Mouse (Mus musculus): ENCODE data around the gene Hmgb1. TPM values are rescaled to one million over a fixed set of nuclear protein-coding genes. Genes with fewer than 3 reads are reported as not detected.

The Hmgb1 gene
- total RNA-seq, 2 experiments from 2014 or later: 127 to 133 TPM

DNA sequence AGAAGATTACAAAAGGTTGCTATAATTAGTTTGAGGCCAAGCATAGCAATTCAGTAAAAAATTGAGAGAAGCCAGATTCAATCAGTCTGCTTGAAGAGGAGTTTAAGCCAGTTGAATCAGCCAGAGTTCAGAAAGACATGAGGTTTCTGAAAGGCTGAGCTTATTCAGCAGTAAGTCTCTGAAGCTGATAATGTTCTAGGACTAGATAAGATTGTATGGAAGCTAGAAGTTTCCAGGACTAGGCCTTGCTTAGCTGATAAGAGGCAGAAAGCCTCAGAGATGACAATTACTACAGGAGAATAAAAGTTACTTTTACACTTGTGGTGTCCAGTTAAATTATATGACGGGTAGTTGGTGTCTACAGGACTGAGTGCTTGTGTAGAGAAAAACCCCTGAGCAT lies 5.9 kb upstream of the Hmgb1 start:
- no peak for DNase-seq (ENCODE audit: low spot score in 2 of 2)

DNA sequence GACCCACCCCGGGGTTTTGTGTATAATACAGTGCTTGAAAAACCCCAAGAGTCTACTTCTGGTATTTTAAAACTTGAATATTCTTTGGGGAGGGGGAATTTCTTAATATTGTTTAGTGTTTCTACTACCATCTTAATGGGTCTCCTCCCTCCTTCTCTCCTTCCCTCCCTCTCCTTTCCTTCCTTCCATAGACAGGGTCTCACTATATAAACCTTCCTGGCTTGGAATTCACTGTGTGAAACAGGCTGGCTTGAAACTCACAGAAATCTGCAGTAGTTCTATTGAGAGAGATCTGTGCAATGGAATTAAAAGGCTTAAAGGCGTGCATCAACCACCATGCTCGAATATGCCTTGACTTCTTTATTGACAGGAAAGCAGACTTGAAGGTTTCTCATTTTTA lies 1.5 kb upstream of the Hmgb1 start:
- no peak for DNase-seq (ENCODE audit: low spot score in 2 of 2)

DNA sequence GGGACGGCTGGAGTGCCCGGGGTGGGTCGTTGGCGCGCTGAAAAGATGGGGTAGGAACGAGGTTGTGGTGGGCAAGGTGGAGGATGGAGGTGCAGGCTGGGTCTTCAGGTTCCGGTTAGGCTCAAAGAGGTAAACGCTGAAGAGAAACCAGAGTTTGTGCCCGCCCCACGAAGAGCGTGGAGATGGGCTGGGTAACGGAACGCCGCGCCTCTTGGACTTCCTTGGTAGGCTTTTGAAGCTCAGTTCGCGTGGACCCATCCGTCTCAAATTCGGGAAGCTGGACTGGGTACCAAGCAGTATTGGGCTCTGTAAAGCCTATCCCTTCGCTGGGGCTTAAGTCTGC lies 526 bp upstream of the Hmgb1 start:
- peak in 1 of 2 experiments; percentile 51 for DNase-seq (ENCODE audit: low spot score in 2 of 2)

DNA sequence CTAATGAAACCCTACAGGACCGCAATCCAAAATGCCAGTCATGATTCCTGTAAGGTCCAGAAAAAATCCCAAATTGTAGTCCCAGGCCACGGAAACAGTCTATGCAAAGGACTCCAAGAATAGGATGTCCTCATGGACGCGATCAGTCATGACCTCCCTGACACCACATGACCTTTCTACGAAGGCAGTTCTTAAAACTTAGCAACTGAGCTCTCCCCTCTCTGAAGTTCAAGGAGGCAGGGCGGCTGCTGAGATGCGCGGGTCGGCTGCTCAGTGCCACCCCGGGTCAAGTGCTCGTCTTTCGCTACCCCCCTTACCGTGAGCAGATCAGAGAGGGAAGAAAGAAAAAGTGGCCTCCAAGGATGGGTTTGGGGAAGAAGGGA lies 577 bp downstream of the Hmgb1 start:
- no peak for DNase-seq (ENCODE audit: low spot score in 2 of 2)

DNA sequence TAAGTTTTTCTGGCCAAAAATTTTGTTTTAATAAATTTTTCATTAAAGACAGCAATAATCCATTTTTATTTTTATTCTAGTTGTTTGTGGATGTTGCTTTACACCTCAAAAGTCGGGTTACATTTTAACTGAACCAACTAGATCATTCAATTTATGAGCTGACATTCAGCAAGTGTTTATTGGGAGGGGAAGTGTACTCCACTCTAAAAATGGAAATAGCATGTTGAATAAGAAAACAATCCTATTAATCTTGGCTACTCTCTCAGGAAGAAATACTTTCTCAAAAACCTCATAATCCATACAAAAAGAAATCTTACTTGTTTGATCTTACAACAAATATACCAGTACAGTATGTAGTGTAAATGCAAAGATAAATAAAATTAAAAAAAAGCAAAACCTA lies 1.2 kb downstream of the Hmgb1 start:
- DNase-seq (ENCODE audit: low spot score in 2 of 2): no peak

DNA sequence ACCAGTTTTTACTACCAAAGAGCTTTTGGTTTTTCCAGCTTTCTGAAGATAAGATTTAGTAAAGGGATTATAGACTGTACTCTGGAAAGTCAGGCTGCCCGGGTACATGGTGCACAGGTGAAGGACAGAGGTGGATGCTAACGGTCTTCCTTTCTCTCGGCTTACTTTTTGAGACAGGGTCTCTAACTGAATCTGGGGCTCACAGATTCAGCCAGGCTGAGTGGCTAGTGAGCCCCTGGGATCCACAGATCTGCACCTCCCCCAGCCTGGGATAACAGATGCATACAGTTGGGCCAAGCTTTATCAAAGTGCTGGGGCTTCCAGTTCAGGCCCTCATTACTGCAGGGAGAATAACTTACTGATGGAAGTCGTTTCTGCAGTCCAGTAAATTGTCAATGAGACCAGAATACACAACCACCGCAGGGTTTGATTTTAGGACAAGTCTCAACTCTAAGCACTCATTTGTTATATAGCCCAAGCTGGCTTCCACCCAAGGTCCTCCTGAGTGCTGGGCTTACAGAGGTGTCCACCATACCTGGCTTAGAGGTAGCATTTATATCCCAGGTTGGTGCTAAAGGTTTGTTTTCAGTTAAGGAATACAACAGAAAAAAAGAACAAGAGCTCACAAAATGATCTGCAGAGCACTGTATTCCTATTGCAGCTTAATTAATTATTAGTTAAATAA lies 2.0 kb downstream of the Hmgb1 start:
- DNase-seq (ENCODE audit: low spot score in 2 of 2): no peak

DNA sequence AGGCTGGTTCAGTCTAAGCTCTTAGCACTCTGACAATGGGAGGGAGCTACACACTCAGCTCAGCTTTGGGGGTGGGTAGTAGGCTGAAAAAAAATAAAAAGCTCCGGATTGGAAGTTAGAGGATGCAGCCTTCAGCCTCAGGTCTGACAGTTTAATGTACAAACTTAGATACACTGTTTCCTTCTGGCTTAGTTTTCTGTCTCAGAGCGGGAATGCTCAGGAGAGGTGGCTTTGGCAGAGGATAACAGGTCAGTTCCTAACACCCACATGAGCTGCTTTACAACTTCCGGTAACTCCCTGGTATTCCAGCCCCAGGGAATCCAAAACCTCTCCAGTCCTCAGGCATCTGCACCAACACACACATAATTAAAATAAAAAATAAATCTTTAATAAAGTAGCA lies 4.5 kb downstream of the Hmgb1 start:
- DNase-seq (ENCODE audit: low spot score in 2 of 2): no peak

DNA sequence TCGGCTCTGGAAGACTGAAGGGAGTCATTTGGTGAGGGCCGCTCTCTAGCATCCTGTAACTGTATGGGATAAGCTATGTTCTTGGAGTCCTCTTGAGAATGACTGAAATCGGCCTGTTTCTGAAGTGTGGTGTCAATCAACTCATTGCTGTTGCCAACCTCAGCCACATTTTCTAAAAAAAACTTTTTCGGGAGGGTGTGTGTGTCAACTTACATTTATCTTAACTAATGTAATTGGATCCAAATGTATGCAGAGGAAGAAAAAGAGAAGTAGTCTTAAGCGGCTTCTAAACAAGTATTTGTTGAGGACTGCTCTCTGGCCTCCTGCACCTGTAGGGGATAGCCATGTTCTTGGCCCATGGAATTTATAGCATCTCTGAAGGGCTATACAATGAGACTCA lies 6.2 kb downstream of the Hmgb1 start:
- DNase-seq (ENCODE audit: low spot score in 2 of 2): no peak

DNA sequence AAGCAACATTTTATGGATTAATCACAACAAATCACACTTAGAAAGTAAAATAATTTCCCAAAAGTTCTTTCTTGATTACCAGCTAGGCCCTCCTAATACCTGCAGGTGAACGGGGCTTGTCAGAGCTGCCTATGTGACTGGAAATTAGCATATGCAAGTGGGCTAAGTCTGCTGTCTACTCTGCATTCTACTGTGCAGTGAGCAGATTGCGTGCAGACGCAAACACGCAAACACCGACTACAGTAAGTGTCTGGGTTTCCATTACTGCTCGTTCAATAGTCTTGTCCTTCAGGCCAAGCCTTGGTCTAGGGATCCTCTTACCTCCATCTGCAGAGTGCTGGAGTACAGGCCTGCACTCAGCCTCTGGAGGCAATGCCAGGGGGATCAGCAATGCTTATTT lies 8.6 kb downstream of the Hmgb1 start:
- no peak for DNase-seq (ENCODE audit: low spot score in 2 of 2)

DNA sequence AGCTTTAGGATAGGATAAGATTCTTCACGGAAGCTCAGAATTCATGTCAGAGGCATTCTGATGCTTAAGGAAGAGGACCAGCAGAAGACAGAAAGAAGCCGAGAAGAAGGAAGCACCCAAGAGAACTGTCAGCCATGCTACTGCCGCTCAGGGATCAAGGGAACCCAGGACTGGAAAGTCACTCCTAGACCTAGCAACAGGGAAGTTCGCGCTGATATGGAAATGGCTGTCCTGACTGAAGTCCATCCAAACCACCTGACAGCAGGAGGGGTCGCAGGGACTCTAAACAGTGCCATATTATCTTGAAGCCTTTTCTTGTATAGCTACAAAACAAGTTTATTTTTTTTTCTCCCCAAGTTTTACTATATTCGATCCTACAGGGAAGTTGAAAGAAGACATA lies 9.8 kb downstream of the Hmgb1 start:
- DNase-seq (ENCODE audit: low spot score in 2 of 2): no peak

DNA sequence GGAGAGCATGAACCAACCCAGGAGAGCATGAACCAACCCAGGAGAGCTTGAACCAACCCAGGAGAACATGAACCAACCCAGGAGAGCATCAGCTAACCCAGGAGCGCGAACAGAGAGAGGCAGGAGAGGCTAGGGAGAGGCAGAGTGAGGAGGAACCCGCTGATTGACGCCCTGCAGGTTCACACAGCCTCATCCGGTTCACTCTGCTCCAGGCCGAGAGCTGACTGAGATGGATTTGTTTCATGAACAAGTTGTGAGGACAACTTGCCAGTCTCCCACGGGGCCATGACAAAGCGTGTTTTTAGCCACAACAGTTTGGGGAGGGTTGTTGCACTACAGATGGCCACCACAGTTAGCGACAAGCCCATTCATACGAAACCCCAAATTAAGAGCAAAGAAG lies 12.0 kb downstream of the Hmgb1 start:
- DNase-seq (ENCODE audit: low spot score in 2 of 2): no peak

DNA sequence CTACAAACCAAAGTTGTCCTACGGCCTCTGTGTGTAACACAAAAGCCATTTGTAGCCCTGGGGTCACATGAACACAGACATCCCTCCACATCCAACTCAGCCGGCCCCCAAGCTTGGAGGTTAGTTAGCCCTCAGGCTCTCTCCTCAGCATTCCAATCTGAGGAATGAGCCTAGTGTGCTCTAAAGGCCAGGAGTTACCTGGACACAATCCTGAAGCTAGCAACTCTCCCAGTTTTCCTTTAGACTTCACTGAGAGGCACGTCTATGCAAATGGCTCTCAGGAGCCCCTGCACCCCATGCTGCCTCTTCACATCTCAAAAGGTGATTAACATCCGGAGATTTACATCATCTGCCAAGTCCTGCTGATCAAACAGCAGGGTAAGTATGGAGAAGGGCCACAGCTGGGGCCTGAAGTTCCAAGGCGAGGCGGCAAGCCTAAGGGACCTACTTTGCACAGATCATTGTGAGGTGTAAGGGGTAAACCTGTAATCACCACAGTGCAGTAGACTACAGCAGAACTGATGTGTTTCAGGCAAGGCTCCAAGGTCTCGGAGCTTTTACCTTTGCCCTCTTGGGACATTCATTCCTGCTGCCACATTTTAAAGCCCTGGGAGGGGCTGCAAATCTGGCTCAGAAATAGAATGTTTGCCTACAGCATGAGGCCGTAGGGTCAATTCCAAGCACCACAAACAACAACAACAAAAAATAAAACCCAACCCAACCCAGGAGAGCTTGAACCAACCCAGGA lies 13.3 kb downstream of the Hmgb1 start:
- DNase-seq (ENCODE audit: low spot score in 2 of 2): no peak

DNA sequence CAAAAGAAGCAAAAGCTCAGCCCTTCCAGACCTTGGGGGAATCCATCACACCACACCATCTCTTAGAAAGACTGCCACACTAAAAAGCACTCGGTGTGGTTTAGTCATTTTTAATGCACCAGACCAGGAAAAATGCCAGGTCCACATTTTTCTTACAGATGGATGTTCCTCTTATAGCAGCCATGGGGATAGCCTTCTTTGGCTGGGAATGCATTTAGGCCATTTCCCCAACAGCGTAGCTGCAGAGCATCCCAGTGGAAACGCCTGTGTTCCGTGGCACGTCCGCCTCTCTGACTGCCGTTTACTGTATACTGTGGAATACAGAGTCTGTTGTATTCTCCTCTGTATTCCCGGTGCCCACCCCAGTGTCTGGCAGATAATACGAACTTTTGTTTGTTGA lies 15.5 kb downstream of the Hmgb1 start:
- peak in 1 of 2 experiments; percentile 20 for DNase-seq (ENCODE audit: low spot score in 2 of 2)

DNA sequence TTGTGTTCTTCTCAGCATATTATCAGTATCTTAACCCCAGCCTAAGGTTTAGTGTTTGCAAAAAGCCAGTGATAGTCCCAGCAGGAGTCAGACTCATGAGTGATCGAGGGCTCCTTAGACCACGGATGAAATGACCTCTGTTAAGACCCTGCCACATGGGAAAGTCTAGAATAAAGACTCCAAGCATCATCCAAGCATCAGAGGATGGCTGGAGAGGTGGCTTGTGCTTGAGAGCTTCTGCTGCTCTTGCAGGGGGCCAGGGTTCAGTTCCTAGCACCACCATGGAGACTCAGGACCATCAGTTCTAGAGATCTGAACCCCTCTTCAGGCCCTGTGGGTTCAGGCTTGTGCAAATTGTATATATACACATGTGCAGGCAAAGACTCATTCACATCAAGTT lies 16.2 kb downstream of the Hmgb1 start:
- DNase-seq (ENCODE audit: low spot score in 2 of 2): no peak

DNA sequence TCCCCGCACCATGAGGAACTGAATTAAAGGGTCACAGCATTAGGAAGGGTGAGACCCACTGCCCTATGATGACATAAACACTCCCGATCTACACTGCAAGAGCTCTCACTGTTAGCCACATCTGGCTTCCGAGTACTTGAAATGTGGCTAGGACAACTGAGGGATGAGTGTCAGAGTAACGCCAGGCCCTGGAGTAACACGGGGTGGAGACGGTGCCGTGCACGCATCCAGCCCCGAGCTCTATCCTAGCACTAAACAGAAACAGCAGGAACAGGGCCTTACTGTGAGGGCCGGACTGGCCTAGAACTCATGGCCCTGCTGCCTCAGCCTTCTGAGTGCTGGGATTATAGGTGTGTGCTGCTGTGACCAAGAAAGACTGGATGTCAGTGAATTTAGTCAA lies 18.3 kb downstream of the Hmgb1 start:
- no peak for DNase-seq (ENCODE audit: low spot score in 2 of 2)

DNA sequence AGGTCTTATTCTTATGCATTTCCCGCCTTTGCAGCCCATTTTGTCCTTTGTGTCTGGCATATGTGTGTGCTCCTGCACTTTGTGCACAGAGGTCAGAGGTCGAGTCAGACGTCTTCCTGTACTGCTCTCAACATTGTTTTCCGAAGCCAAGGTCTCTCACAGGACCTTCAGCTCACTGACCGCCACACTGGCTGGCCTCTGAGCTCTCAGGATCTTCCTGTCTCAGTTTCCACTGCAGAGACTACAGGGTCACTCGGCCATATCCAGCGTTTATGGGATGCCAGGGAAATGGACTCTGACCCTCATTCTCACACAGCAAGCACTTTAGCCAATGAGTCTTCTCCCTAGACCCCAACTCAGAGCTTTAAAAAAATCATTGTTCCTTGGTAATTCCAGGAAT lies 19.4 kb downstream of the Hmgb1 start:
- no peak for DNase-seq (ENCODE audit: low spot score in 2 of 2)

DNA sequence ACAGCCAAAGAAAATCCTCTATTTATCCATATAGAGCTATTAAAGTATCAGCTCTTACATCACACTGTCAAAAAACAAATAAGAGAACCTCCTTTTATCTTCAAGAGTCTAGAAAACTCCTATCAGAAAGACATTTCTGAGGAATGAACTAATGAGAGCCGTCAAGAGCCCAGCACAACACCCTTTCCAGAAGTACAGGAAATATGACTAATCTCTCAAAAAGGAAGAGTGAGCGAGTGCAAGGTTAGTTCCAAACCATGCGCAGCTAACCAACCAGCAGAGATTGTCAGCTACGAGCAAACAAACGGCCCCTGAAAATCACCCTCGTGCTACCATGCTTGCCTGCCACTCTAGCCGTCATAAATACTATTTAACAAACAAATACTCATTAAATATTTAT lies 21.4 kb downstream of the Hmgb1 start:
- no peak for DNase-seq (ENCODE audit: low spot score in 2 of 2)

DNA sequence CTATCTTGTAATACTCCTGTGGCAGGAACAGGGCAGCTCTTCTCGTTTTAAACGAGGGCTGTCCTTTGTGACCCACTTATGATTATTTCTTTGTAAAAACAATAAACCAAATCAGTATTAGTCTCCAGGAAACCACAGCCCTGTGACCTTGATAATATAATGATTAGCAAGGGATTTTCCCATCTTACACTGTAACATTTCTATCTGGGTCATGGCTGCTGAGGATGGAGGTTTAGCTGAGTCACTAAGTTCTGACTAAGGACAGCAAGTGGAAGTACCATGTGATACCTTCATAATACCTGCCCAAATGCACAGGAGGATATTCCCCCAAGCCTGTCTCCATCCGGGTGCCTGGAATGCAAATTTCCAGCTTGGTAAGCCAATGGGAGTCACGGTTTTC lies 23.8 kb downstream of the Hmgb1 start:
- DNase-seq (ENCODE audit: low spot score in 2 of 2): no peak

DNA sequence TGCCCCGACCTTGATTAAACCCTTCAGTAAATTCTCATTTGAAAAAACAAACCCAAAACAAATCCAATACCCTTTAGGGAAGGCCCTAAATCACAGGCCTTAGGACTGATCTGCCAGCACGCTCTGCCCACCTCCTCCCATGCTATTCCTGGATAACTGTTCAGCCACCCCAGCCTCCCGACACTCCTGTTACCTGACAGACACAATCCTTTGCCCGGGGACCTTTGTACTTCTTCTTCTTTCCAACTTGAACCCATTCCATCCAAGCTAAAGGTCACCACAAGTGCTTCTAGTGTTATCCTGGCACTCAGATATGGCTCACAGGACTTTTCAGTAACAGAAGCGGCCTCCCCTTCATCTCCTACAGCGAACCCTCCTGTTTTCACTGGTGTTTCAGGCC lies 25.3 kb downstream of the Hmgb1 start:
- DNase-seq (ENCODE audit: low spot score in 2 of 2): no peak

DNA sequence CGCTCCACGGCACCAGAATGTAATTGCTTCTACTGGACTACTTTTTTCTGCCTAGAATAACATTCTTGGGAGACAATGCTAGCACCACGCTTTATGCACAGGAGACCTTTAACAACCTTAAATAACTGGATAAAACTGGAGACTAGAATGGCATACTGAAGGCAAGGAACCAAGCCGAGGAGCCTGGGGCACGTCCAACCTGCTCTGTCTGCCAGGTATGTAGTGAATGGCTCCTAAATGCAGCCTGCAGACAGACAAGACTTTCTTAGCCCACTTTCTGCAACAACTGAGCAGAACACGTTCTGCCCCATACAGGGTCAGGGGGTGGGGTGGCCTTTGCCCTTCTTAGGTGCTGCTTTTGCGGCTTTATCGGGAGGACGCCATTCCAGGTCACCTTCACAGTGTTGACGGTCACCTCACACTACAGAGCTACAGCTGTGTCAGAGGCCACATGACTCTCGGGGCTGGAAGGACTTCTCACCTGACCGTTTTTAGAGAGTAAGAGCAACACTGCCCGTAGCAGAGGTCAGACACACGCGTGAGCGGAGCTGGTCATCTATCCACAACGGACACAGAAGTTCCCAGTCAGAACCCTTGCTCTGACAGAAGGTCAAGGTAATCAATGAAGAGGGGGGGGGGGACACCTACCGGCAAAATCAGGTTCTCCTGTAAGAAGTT lies 27.3 kb downstream of the Hmgb1 start:
- DNase-seq (ENCODE audit: low spot score in 2 of 2): no peak

DNA sequence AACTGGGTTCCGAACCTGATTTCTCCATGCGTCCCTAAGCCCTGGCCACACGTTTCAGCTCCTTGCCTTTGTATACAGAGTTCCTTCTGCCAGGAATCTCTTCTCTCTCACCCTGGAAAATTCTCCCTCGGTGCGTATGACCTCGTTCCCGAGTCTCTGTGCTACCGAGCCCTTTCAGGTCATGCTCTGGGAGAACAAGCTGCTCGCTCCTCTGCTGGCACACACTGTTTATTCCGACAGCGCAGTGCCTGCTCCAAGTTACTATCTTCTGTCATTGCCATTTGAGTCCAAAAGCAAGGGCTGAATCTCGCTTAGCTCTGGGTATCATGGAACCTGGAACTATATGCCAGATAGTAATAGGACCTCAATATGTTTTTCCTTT lies 31.5 kb downstream of the Hmgb1 start:
- peak in 1 of 2 experiments; percentile 29 for DNase-seq (ENCODE audit: low spot score in 2 of 2)

DNA sequence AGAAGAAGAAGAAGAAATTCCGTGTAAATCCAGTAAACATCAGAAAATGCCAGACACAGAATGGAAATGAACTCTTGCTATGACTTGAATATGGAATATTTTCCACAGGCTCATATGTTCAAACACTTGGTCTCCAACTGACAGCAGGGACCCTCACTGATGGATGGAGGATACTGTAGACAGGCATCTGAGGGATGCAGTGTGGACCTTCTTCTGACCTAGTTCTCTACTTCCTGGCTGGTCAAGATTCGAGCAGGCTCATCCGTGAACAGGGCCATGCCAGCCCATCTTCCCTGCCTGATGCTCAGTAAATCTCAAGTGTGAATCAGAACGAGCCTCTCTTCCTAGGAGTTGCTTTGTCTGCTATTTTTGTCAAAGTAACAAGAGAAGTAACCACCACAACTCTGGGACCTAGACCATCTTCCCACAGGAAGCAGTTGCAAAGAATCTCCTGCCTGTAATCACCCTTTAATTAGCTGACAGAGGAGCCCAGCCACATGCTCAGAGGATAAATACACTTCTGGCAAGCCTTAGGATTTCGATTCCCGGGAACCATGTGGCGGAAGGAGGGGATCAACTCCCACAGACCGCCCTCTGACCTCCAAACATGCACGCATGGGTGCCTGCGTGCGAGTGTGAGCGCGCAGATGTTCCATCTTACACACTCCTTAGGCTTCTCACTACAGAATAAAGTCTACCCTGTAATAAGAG lies 32.1 kb downstream of the Hmgb1 start:
- DNase-seq (ENCODE audit: low spot score in 2 of 2): peak in 1 of 2 experiments; percentile 26
